Mouse (Mus musculus) kidney, postnatal 10 days (tissue): ENCODE results near the gene Slc16a6.
"Not testable (repeated sequence)": the region's sequence is repeated elsewhere in the genome, so short reads cannot be mapped to it uniquely, and the experiment has no call there.

Experiments
- DNase-seq: peaks from one replicate; pipeline ENCODE4 v3.0.0; 2021; ENCODE audit warnings: mixed read lengths

Slc16a6 gene

GRCm38 (mm10) chr11:109473171-109474085 is at the start of gene Slc16a6, which contains the start of gene Arsg:
Gene Slc16a6, minus strand, starts transcription at chr11:109473598.
Gene Arsg, plus strand, starts transcription at chr11:109473374.
- peak; percentile 89 for DNase-seq

GRCm38 (mm10) chr11:109520958-109521357 is 47.6 kb upstream of the Slc16a6 start:
- DNase-seq: no peak

- no peak for DNase-seq
Measured at GRCm38 (mm10) chr11:109517816-109518215, 44.4 kb upstream of the Slc16a6 start.

- no peak for DNase-seq
Measured at GRCm38 (mm10) chr11:109517330-109517729, 43.9 kb upstream of the Slc16a6 start.

- DNase-seq: no peak
Measured at GRCm38 (mm10) chr11:109514064-109514612, 40.7 kb upstream of the Slc16a6 start.

- DNase-seq: no peak
Measured at GRCm38 (mm10) chr11:109512995-109513675, 39.7 kb upstream of the Slc16a6 start.

- no peak for DNase-seq
Measured at GRCm38 (mm10) chr11:109507068-109507467, 33.7 kb upstream of the Slc16a6 start.

GRCm38 (mm10) chr11:109505823-109506222 is 32.4 kb upstream of the Slc16a6 start:
- no peak for DNase-seq

- peak; percentile 69 for DNase-seq
Measured at GRCm38 (mm10) chr11:109504977-109505376, 31.6 kb upstream of the Slc16a6 start.

GRCm38 (mm10) chr11:109500206-109500605 is 26.8 kb upstream of the Slc16a6 start:
- peak; percentile 61 for DNase-seq

- DNase-seq: no peak
Measured at GRCm38 (mm10) chr11:109497990-109498389, 24.6 kb upstream of the Slc16a6 start.

- no peak for DNase-seq
Measured at GRCm38 (mm10) chr11:109496996-109497714, 23.8 kb upstream of the Slc16a6 start.

GRCm38 (mm10) chr11:109496475-109496993 is 23.1 kb upstream of the Slc16a6 start:
- DNase-seq: no peak

GRCm38 (mm10) chr11:109495771-109496474 is 22.5 kb upstream of the Slc16a6 start:
- DNase-seq: peak; percentile 67

GRCm38 (mm10) chr11:109494890-109495770 is 21.7 kb upstream of the Slc16a6 start:
- DNase-seq: peak; percentile 52

GRCm38 (mm10) chr11:109492847-109493464 is 19.6 kb upstream of the Slc16a6 start:
- not testable (repeated sequence) for DNase-seq

GRCm38 (mm10) chr11:109491844-109492243 is 18.4 kb upstream of the Slc16a6 start:
- DNase-seq: no peak

GRCm38 (mm10) chr11:109489763-109490162 is 16.4 kb upstream of the Slc16a6 start:
- no peak for DNase-seq

- DNase-seq: no peak
Measured at GRCm38 (mm10) chr11:109487991-109488684, 14.7 kb upstream of the Slc16a6 start.

GRCm38 (mm10) chr11:109487111-109487510 is 13.7 kb upstream of the Slc16a6 start:
- no peak for DNase-seq
